Mouse (Mus musculus) lung, postnatal 0 days (tissue): ENCODE results near the gene Haspin. TPM values are rescaled to one million over a fixed set of nuclear protein-coding genes. Genes with fewer than 3 reads are reported as not detected.

Experiments used
- ATAC-seq: fragments of 200-750 bp; cut with Nextera tagmentation; 2 replicates; pipeline ENCODE4 v1.8.0; 2017; ENCODE audit warnings: moderate library complexity
- DNase-seq: peaks from one replicate; pipeline ENCODE4 v3.0.0-alpha.2; 2016; ENCODE audit warnings: low spot score
- H3K27ac ChIP-seq: fragments of 300-500 bp; sonication (generic); 2 replicates; pipeline ENCODE4 v1.5.1; 2014; ENCODE audit warnings: antibody characterized with exemption, mild to moderate bottlenecking, low read length, mixed read lengths
- H3K27me3 ChIP-seq: fragments of 300-500 bp; sonication (generic); replicated peaks from 2 replicates; pipeline ENCODE4 v1.6.1; 2014; ENCODE audit warnings: low read length, mixed read lengths; ENCODE audit not compliant: insufficient read depth
- H3K36me3 ChIP-seq: fragments of 300-500 bp; sonication (generic); 2 replicates; pipeline ENCODE4 v1.6.1; 2014; ENCODE audit warnings: low read length, mixed read lengths; ENCODE audit not compliant: insufficient read depth
- H3K4me1 ChIP-seq: fragments of 300-500 bp; sonication (generic); 2 replicates; pipeline ENCODE4 v1.6.1; 2014; ENCODE audit warnings: antibody characterized with exemption, low read depth, low read length, mixed read lengths; ENCODE audit not compliant: insufficient read depth
- H3K4me2 ChIP-seq: fragments of 300-500 bp; sonication (generic); replicated peaks from 2 replicates; pipeline ENCODE4 v1.6.1; 2014; ENCODE audit warnings: low read depth, mild to moderate bottlenecking, low read length, moderate library complexity, mixed read lengths
- H3K4me3 ChIP-seq: fragments of 300-500 bp; sonication (generic); 2 replicates; pipeline ENCODE4 v1.5.1; 2014; ENCODE audit warnings: low read depth, low read length
- H3K9ac ChIP-seq: fragments of 300-500 bp; sonication (generic); replicated peaks from 2 replicates; pipeline ENCODE4 v1.6.1; 2014; ENCODE audit warnings: low read depth, mild to moderate bottlenecking
- H3K9me3 ChIP-seq: fragments of 300-500 bp; sonication (generic); 2 replicates; pipeline ENCODE4 v1.6.1; 2016; ENCODE audit warnings: low read length, mixed read lengths
- CTCF ChIP-seq: IDR thresholded peaks from 2 replicates; pipeline ENCODE4 v1.5.1; 2016; ENCODE audit warnings: antibody characterized with exemption, mild to moderate bottlenecking
- EP300 ChIP-seq: IDR thresholded peaks from 2 replicates; pipeline ENCODE4 v1.6.1; 2016; ENCODE audit warnings: antibody characterized with exemption, mild to moderate bottlenecking, control low read depth
- WGBS: fragments of 180-500 bp; shearing (Covaris S2); extraction: QIAGEN DNeasy Blood & Tissue Kit; methylation state at CpG from one replicate; pipeline ENCODE4 v1.1.7; 2014; 5-methylcytosine and 5-hydroxymethylcytosine counted together
- polyA plus RNA-seq: library from polyadenylated mRNA; unstranded; fragments of >200 nt; fragmentation: Nextera tagmentation; extraction: Ambion mirVana; gene quantifications from 2 replicates; pipeline ENCODE4 v1.2.1, GENCODE M21; 2015

The Haspin gene
- polyA plus RNA-seq, 1 experiment from 2014 or later, result 2.5 TPM

GRCm38 (mm10) chr11:73134222-73134621 is 3.9 kb downstream of the Haspin start:
- Histone ChIP-seq H3K4me2 (no peak overlapping the region), H3K27ac (no peak overlapping the region), H3K4me3 (no peak overlapping the region), H3K9me3 (no peaks in the 10 kb centered on the region), H3K9ac (no peak overlapping the region), H3K4me1 (no peaks in the 10 kb centered on the region; the same call in 1 of the 2 replicates), H3K36me3 (no peaks in the 10 kb centered on the region), H3K27me3 (no peaks in the 10 kb centered on the region)
- DNase-seq (no peak), ATAC-seq (no peak)
- TF ChIP-seq EP300 (no peak), CTCF (no peak)
- 80% methylated on average over 5 of the region's 5 CpGs for WGBS

- H3K27ac ChIP-seq, result no peak overlapping the region
- no peak overlapping the region for H3K4me3 ChIP-seq
- H3K36me3 ChIP-seq, result no peaks in the 10 kb centered on the region
- H3K4me2 ChIP-seq, result no peak overlapping the region
- no peaks in the 10 kb centered on the region for H3K9me3 ChIP-seq
- H3K9ac ChIP-seq, result no peak overlapping the region
- no peak for TF ChIP-seq CTCF
- no peaks in the 10 kb centered on the region; the same call in 1 of the 2 replicates for H3K4me1 ChIP-seq
- H3K27me3 ChIP-seq, result no peaks in the 10 kb centered on the region
- DNase-seq (no peak), ATAC-seq (no peak)
- 90% methylated on average over 6 of the region's 6 CpGs for WGBS
These were observed 5.1 kb downstream of the Haspin start for GRCm38 (mm10) chr11:73132999-73133398.

GRCm38 (mm10) chr11:73131020-73131419 is 7.1 kb downstream of the Haspin start:
- Histone ChIP-seq H3K4me2 (no peak overlapping the region), H3K4me3 (no peak overlapping the region), H3K4me1 (no peaks in the 10 kb centered on the region), H3K27ac (no peak overlapping the region), H3K36me3 (no peaks in the 10 kb centered on the region), H3K27me3 (no peaks in the 10 kb centered on the region), H3K9ac (no peak overlapping the region), H3K9me3 (no peaks in the 10 kb centered on the region)
- DNase-seq, result peak; percentile 32
- no peak for ATAC-seq
- TF ChIP-seq EP300 (no peak), CTCF (peak; percentile 52)
- 62% methylated on average over 7 of the region's 7 CpGs for WGBS

DNA sequence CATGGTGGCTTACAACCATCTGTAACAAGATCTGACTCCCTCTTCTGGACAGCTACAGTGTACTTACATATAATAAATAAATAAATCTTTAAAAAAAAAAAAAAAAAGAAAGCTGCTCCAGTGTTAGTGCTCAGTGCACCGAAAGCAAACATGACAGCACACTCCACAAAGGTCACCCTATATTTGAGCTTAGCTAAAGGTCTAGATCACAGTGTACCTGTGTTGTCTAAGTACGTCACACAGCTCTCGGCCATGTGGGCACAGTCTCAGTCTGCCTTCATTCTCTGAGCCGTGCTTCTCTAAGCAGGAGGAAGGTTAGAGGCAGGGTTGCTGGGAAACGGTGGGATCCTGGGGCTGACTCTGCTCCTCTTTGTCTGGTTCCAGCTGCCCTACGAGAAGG is 11.6 kb downstream of the Haspin start:
- no peak overlapping the region for H3K27ac ChIP-seq
- H3K9me3 ChIP-seq, result no peaks in the 10 kb centered on the region
- H3K36me3 ChIP-seq, result no peaks in the 10 kb centered on the region
- H3K27me3 ChIP-seq, result no peaks in the 10 kb centered on the region
- no peaks in the 10 kb centered on the region for H3K4me1 ChIP-seq
- no peak overlapping the region for H3K9ac ChIP-seq
- ATAC-seq (no peak), DNase-seq (no peak)
- no peak overlapping the region for H3K4me2 ChIP-seq
- WGBS, result 80% methylated on average over 6 of the region's 6 CpGs
- TF ChIP-seq CTCF (no peak), EP300 (no peak)
- H3K4me3 ChIP-seq, result no peak overlapping the region

DNA sequence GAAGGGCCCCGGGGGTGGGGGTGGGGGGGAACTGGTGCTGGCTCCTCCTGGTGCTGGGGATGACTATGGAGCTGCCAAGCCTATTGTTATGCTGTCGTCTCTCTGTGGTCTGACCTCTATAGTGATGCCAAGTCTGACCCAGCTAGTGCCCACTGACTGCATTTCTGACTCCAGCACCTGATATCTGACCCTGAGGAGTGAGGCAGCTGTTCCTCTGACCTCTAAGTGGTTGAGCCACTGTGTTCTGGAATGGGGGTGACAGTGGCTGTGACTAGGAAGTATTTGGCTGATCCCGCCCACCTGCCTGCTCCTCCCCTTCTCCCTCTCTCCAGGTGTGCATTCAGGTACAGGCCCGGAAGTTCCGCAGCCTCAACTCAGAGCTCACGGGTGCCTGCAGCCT is 26.7 kb downstream of the Haspin start:
- Histone ChIP-seq H3K36me3 (no peaks in the 10 kb centered on the region), H3K27me3 (no peaks in the 10 kb centered on the region), H3K9me3 (no peaks in the 10 kb centered on the region), H3K4me1 (no peaks in the 10 kb centered on the region), H3K27ac (no peak overlapping the region), H3K4me3 (no peak overlapping the region), H3K9ac (no peak overlapping the region), H3K4me2 (no peak overlapping the region)
- DNase-seq, result peak; percentile 6
- TF ChIP-seq EP300 (no peak), CTCF (no peak)
- WGBS, result 54% methylated on average over 6 of the region's 6 CpGs
- ATAC-seq, result no peak

DNA sequence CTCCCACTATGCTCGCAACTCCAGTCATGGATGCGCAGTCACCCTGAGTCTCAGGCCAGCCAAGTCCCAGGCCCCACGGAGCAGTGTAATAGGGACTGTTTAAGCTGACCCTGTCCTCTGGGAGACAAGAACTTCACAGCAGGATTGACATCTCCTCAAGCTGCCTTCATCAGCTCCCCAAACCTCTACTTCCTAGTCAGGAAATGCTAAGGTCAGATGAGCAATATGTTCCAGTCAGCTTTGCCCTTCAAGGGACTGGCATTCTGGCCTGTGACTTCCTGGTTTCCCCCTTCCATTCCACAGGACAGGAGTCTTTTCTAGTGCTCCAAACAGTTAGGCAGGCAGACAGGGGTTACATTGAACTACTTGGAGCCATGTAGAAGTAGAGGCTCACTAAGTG is 28.2 kb downstream of the Haspin start:
- DNase-seq (no peak), ATAC-seq (no peak)
- Histone ChIP-seq H3K36me3 (no peaks in the 10 kb centered on the region), H3K4me2 (no peak overlapping the region), H3K27me3 (no peaks in the 10 kb centered on the region), H3K4me1 (no peaks in the 10 kb centered on the region), H3K4me3 (no peak overlapping the region), H3K9me3 (no peaks in the 10 kb centered on the region), H3K9ac (no peak overlapping the region), H3K27ac (no peak overlapping the region)
- WGBS, result 85% methylated on average over 3 of the region's 3 CpGs
- TF ChIP-seq EP300, result no peak
- no peak for TF ChIP-seq CTCF
